Mouse (Mus musculus) spleen, embryonic (tissue): Measurements from ENCODE around the gene Sstr2.

Experiments
- CTCF ChIA-PET: fragments of 350-600 bp; sonication (Branson Sonifier 250); formaldehyde crosslinking; loops from one replicate; lab custom pipeline; 2022; lab: Charles Lee

Sstr2 gene

GRCm38 (mm10) chr11:113618672-113619419 is at the start of gene Sstr2:
Gene Sstr2 (plus strand): TSS chr11:113619342.
- CTCF ChIA-PET: interaction anchor here (0.6 kb wide), 1 partner anchor 422 kb away, joined by 3 read pairs; no protein-coding TSS in a partner anchor

GRCm38 (mm10) chr11:113571616-113572015 is 47.5 kb upstream of the Sstr2 start:
- CTCF ChIA-PET: no interaction called here

GRCm38 (mm10) chr11:113572641-113573040 is 46.5 kb upstream of the Sstr2 start:
- CTCF ChIA-PET: no interaction called here

GRCm38 (mm10) chr11:113577221-113577620 is 41.9 kb upstream of the Sstr2 start:
- CTCF ChIA-PET: no interaction called here

- CTCF ChIA-PET: no interaction called here
These were observed 35.1 kb upstream of the Sstr2 start for GRCm38 (mm10) chr11:113583879-113584661.

- CTCF ChIA-PET: no interaction called here
These were observed 32.7 kb upstream of the Sstr2 start for GRCm38 (mm10) chr11:113586423-113586822.

GRCm38 (mm10) chr11:113588936-113589335 is 30.2 kb upstream of the Sstr2 start:
- CTCF ChIA-PET: no interaction called here

GRCm38 (mm10) chr11:113595144-113595543 is 24.0 kb upstream of the Sstr2 start:
- CTCF ChIA-PET: no interaction called here

GRCm38 (mm10) chr11:113597632-113598031 is 21.5 kb upstream of the Sstr2 start:
- CTCF ChIA-PET: no interaction called here

GRCm38 (mm10) chr11:113600526-113601245 is 18.5 kb upstream of the Sstr2 start:
- CTCF ChIA-PET: no interaction called here

GRCm38 (mm10) chr11:113601616-113602343 is 17.4 kb upstream of the Sstr2 start:
- CTCF ChIA-PET: interaction anchor here (0.6 kb wide), 1 partner anchor 8 kb away, joined by 3 read pairs; no protein-coding TSS in a partner anchor

- CTCF ChIA-PET: no interaction called here
These were observed 11.6 kb upstream of the Sstr2 start for GRCm38 (mm10) chr11:113607556-113607955.

- CTCF ChIA-PET: interaction anchor here (0.7 kb wide), 1 partner anchor 8 kb away, joined by 3 read pairs; no protein-coding TSS in a partner anchor
These were observed 9.6 kb upstream of the Sstr2 start for GRCm38 (mm10) chr11:113609581-113609980.

GRCm38 (mm10) chr11:113610266-113610665 is 8.9 kb upstream of the Sstr2 start:
- CTCF ChIA-PET: interaction anchor here (0.7 kb wide), 1 partner anchor 9 kb away, joined by 3 read pairs; no protein-coding TSS in a partner anchor

- CTCF ChIA-PET: no interaction called here
These were observed 8.0 kb upstream of the Sstr2 start for GRCm38 (mm10) chr11:113611112-113611646.

- CTCF ChIA-PET: interaction anchor here (0.7 kb wide), 1 partner anchor 53 kb away, joined by 3 read pairs; no protein-coding TSS in a partner anchor
These were observed 7.2 kb upstream of the Sstr2 start for GRCm38 (mm10) chr11:113611664-113612611.

- CTCF ChIA-PET: no interaction called here
These were observed 4.7 kb upstream of the Sstr2 start for GRCm38 (mm10) chr11:113614476-113614875.

GRCm38 (mm10) chr11:113617132-113617911 is 1.8 kb upstream of the Sstr2 start:
- CTCF ChIA-PET: interaction anchor here (0.6 kb wide), 1 partner anchor 320 kb away, joined by 3 read pairs; no protein-coding TSS in a partner anchor

GRCm38 (mm10) chr11:113618303-113618671 is 855 bp upstream of the Sstr2 start:
- CTCF ChIA-PET: interaction anchor here (0.6 kb wide), 1 partner anchor 421 kb away, joined by 3 read pairs; no protein-coding TSS in a partner anchor
